Mouse (Mus musculus) embryonic facial prominence, embryonic 14.5 days (tissue): ENCODE measurements around the gene Alpk3. TPM values are rescaled to one million over a fixed set of nuclear protein-coding genes. Genes with fewer than 3 reads are reported as not detected.
A peak's percentile ranks its signal among the peaks of the same experiment; 100 is the strongest.

Experiments
- ATAC-seq: fragments of 200-750 bp; cut with Nextera tagmentation; 2 replicates; pipeline ENCODE4 v1.8.0; 2017; ENCODE audit warnings: low read depth, moderate number of reproducible peaks, moderate TSS enrichment
- DNase-seq: peaks from one replicate; pipeline ENCODE4 v3.0.0-alpha.2; 2015; ENCODE audit warnings: low spot score
- H3K27ac ChIP-seq: fragments of 300-500 bp; sonication (generic); replicated peaks from 2 replicates; pipeline ENCODE4 v1.5.1; 2014; ENCODE audit warnings: low read depth, mild to moderate bottlenecking, low read length, moderate library complexity
- H3K27me3 ChIP-seq: fragments of 300-500 bp; sonication (generic); replicated peaks from 2 replicates; pipeline ENCODE4 v1.6.1; 2014; ENCODE audit warnings: low read length; ENCODE audit not compliant: control insufficient read depth, insufficient read depth
- H3K36me3 ChIP-seq: fragments of 300-500 bp; sonication (generic); 2 replicates; pipeline ENCODE4 v1.6.1; 2014; ENCODE audit warnings: low read length, mixed read lengths; ENCODE audit not compliant: control insufficient read depth, insufficient read depth
- H3K4me1 ChIP-seq: fragments of 300-500 bp; sonication (generic); 2 replicates; pipeline ENCODE4 v1.6.1; 2014; ENCODE audit warnings: antibody characterized with exemption, low read length; ENCODE audit not compliant: control insufficient read depth, insufficient read depth
- H3K4me2 ChIP-seq: fragments of 300-500 bp; sonication (generic); 2 replicates; pipeline ENCODE4 v1.6.1; 2014; ENCODE audit warnings: low read depth, mild to moderate bottlenecking, low read length, moderate library complexity, mixed read lengths
- H3K4me3 ChIP-seq: fragments of 300-500 bp; sonication (generic); 2 replicates; pipeline ENCODE4 v1.5.1; 2014; ENCODE audit warnings: low read depth, mild to moderate bottlenecking, low read length
- H3K9ac ChIP-seq: fragments of 300-500 bp; sonication (generic); 2 replicates; pipeline ENCODE4 v1.6.1; 2014; ENCODE audit warnings: low read depth, mild to moderate bottlenecking, low read length, moderate library complexity, mixed read lengths
- H3K9me3 ChIP-seq: fragments of 300-500 bp; sonication (generic); 2 replicates; pipeline ENCODE4 v1.6.1; 2016; ENCODE audit warnings: low read length; ENCODE audit not compliant: control insufficient read depth
- WGBS: fragments of 180-500 bp; shearing (Covaris S2); extraction: QIAGEN DNeasy Blood & Tissue Kit; methylation state at CpG from one replicate; pipeline ENCODE4 v1.1.7; 2014; 5-methylcytosine and 5-hydroxymethylcytosine counted together
- polyA plus RNA-seq: library from polyadenylated mRNA; unstranded; fragments of >200 nt; fragmentation: Nextera tagmentation; extraction: Ambion mirVana; gene quantifications from 2 replicates; pipeline ENCODE4 v1.2.1, GENCODE M21; 2014

The Alpk3 gene
- polyA plus RNA-seq, 1 experiment from 2014 or later: 7.9 TPM

GRCm38 (mm10) chr7:81109717-81110651 lies 52.6 kb downstream of the Alpk3 start:
- DNase-seq: peak; percentile 70
- Histone ChIP-seq H3K4me2 (no peak overlapping the region), H3K36me3 (no peaks in the 10 kb centered on the region), H3K9me3 (no peaks in the 10 kb centered on the region), H3K4me3 (no peak overlapping the region), H3K4me1 (peaks cover 4% of the 10 kb centered on the region; the same call in 1 of the 2 replicates), H3K27ac (no peak overlapping the region; the same call in 1 of the 2 replicates), H3K27me3 (no peaks in the 10 kb centered on the region), H3K9ac (no peak overlapping the region)
- peak; percentile 70 for ATAC-seq
- WGBS: 52% methylated on average over 9 of the region's 9 CpGs

- H3K9me3 ChIP-seq: no peaks in the 10 kb centered on the region
- WGBS: 85% methylated on average over 4 of the region's 4 CpGs
These were observed 53.4 kb downstream of the Alpk3 start for GRCm38 (mm10) chr7:81110791-81111190.

GRCm38 (mm10) chr7:81111729-81112128 lies 54.3 kb downstream of the Alpk3 start:
- no peak overlapping the region for H3K9ac ChIP-seq
- H3K4me3 ChIP-seq: no peak overlapping the region
- no peak for ATAC-seq
- H3K4me1 ChIP-seq: peaks cover 4% of the 10 kb centered on the region; the same call in 1 of the 2 replicates
- no peak for DNase-seq
- H3K27ac ChIP-seq: no peak overlapping the region
- H3K27me3 ChIP-seq: no peaks in the 10 kb centered on the region
- WGBS: 95% methylated on average over 2 of the region's 2 CpGs
- H3K36me3 ChIP-seq: no peaks in the 10 kb centered on the region
- no peaks in the 10 kb centered on the region for H3K9me3 ChIP-seq
- no peak overlapping the region for H3K4me2 ChIP-seq

More at GRCm38 (mm10) chr7:81110791-81111190, 53.4 kb downstream of the Alpk3 start:
- no peak overlapping the region for H3K27ac ChIP-seq
- peaks cover 4% of the 10 kb centered on the region; the same call in 1 of the 2 replicates for H3K4me1 ChIP-seq
- no peak overlapping the region for H3K4me2 ChIP-seq
- H3K4me3 ChIP-seq: no peak overlapping the region
- ATAC-seq (no peak), DNase-seq (no peak)
- no peaks in the 10 kb centered on the region for H3K36me3 ChIP-seq
- no peaks in the 10 kb centered on the region for H3K27me3 ChIP-seq
- no peak overlapping the region for H3K9ac ChIP-seq

GRCm38 (mm10) chr7:81112686-81113360 lies 55.4 kb downstream of the Alpk3 start:
- Histone ChIP-seq H3K27me3 (no peaks in the 10 kb centered on the region), H3K9me3 (no peaks in the 10 kb centered on the region), H3K27ac (no peak overlapping the region), H3K4me2 (no peak overlapping the region), H3K9ac (no peak overlapping the region), H3K4me3 (no peak overlapping the region), H3K4me1 (peaks cover 4% of the 10 kb centered on the region; the same call in 1 of the 2 replicates), H3K36me3 (no peaks in the 10 kb centered on the region)
- ATAC-seq (no peak), DNase-seq (no peak)
- 45% methylated on average over 6 of the region's 6 CpGs for WGBS

GRCm38 (mm10) chr7:81114555-81114954 lies 57.2 kb downstream of the Alpk3 start, which contains the start of gene Slc28a1:
Slc28a1 (plus strand) TSS chr7:81114799.
- no peak for ATAC-seq
- Histone ChIP-seq H3K36me3 (no peaks in the 10 kb centered on the region), H3K4me3 (no peak within 1 kb of the TSS), H3K4me2 (no peak within 1 kb of the TSS), H3K27me3 (no peaks in the 10 kb centered on the region), H3K27ac (no peak within 1 kb of the TSS), H3K9me3 (no peaks in the 10 kb centered on the region), H3K4me1 (peaks cover 3% of the 10 kb centered on the region; the same call in 1 of the 2 replicates), H3K9ac (no peak within 1 kb of the TSS)
- 76% methylated on average over 6 of the region's 6 CpGs for WGBS
- DNase-seq: peak; percentile 36

GRCm38 (mm10) chr7:81121099-81121498 lies 63.7 kb downstream of the Alpk3 start:
- Histone ChIP-seq H3K36me3 (no peaks in the 10 kb centered on the region), H3K27me3 (no peaks in the 10 kb centered on the region), H3K9ac (no peak overlapping the region), H3K4me3 (no peak overlapping the region), H3K4me1 (no peaks in the 10 kb centered on the region), H3K4me2 (no peak overlapping the region), H3K9me3 (no peaks in the 10 kb centered on the region), H3K27ac (no peak overlapping the region)
- 45% methylated on average over 3 of the region's 3 CpGs for WGBS
- ATAC-seq: no peak
- DNase-seq: peak; percentile 20

GRCm38 (mm10) chr7:81122808-81123207 lies 65.4 kb downstream of the Alpk3 start:
- no peaks in the 10 kb centered on the region for H3K27me3 ChIP-seq
- H3K4me2 ChIP-seq: no peak overlapping the region
- DNase-seq (no peak), ATAC-seq (no peak)
- H3K4me1 ChIP-seq: no peaks in the 10 kb centered on the region
- no peak overlapping the region for H3K4me3 ChIP-seq
- H3K9me3 ChIP-seq: no peaks in the 10 kb centered on the region
- no peaks in the 10 kb centered on the region for H3K36me3 ChIP-seq
- 71% methylated on average over 2 of the region's 2 CpGs for WGBS
- no peak overlapping the region for H3K9ac ChIP-seq
- H3K27ac ChIP-seq: no peak overlapping the region

- WGBS: 79% methylated on average over 5 of the region's 5 CpGs
- H3K27me3 ChIP-seq: no peaks in the 10 kb centered on the region
- H3K4me2 ChIP-seq: no peak overlapping the region
- H3K9me3 ChIP-seq: 0 out of 2 replicates have a peak, but pooled peaks cover 4% of the 10 kb centered on the region
- no peak overlapping the region for H3K27ac ChIP-seq
- DNase-seq: no peak
- ATAC-seq: no peak
- no peak overlapping the region for H3K4me3 ChIP-seq
- no peaks in the 10 kb centered on the region for H3K36me3 ChIP-seq
- no peaks in the 10 kb centered on the region for H3K4me1 ChIP-seq
- no peak overlapping the region for H3K9ac ChIP-seq
These were observed 66.2 kb downstream of the Alpk3 start for GRCm38 (mm10) chr7:81123553-81123952.
